Mouse (Mus musculus) inflammation-experienced regulatory T-cells, adult 6 months (primary cell): ENCODE results near the gene Flt3l. TPM values are rescaled to one million over a fixed set of nuclear protein-coding genes. Genes with fewer than 3 reads are reported as not detected.

ENCODE experiments used
- ATAC-seq: one replicate; pipeline ENCODE4 v1.8.0; 2017
- polyA plus RNA-seq, 3 experiments: library from polyadenylated mRNA; unstranded; fragments of 100-300 nt; shearing (Covaris generic); gene quantifications; one replicate each; pipeline ENCODE4 v1.2.1; 2017

Gene Flt3l
- polyA plus RNA-seq, 3 experiments from 2014 or later = 70.2 to 108 (median 97.6) TPM

- no peak for ATAC-seq
Measured at GRCm38 (mm10) chr7:45094121-45094520, 42.1 kb downstream of the Flt3l start.

GRCm38 (mm10) chr7:45093516-45093905, 42.7 kb downstream of the Flt3l start:
- no peak for ATAC-seq

DNA sequence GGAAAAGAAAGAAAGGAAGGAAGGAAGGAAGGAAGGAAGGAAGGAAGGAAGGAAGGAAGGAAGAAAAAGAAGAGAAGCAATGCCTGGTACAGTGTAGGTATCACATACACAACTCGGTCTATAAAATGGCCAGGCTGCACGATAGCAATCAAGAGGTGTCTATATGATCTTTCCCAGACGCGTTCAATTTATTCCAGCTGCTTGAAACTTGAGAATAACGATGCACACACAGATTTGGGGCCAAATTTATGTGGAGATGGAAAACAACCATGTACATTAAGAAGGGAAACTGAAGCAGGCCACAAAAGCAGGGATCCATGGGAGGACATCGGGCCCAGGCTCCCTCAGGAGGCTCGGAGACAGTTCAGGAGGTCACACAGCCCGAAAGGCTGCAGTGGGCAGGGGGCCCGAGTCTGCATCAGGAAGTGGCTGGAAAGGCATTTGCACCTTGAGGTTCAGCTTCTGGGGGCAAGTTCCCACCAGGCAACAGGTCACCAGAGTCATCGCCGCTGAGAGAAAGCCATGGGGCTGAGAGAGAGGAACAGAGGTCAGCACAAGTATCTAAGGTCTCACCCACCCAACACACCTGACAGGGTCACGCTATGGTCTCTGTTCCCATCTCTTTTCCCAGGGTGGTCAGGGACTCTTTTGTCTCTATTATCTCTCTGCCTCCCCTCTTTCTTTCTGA, 43.3 kb downstream of the Flt3l start:
- ATAC-seq = no peak

- no peak for ATAC-seq
Measured at GRCm38 (mm10) chr7:45092048-45092447, 44.2 kb downstream of the Flt3l start, which contains the start of gene Rcn3. Gene Rcn3, minus strand, starts transcription at chr7:45092221.

GRCm38 (mm10) chr7:45091001-45091990, 44.9 kb downstream of the Flt3l start:
- no peak for ATAC-seq

- ATAC-seq = no peak
Measured at GRCm38 (mm10) chr7:45090251-45090977, 45.8 kb downstream of the Flt3l start.

GRCm38 (mm10) chr7:45088597-45088996, 47.6 kb downstream of the Flt3l start:
- no peak for ATAC-seq

- ATAC-seq = no peak
Measured at GRCm38 (mm10) chr7:45086084-45086483, 50.1 kb downstream of the Flt3l start.

DNA sequence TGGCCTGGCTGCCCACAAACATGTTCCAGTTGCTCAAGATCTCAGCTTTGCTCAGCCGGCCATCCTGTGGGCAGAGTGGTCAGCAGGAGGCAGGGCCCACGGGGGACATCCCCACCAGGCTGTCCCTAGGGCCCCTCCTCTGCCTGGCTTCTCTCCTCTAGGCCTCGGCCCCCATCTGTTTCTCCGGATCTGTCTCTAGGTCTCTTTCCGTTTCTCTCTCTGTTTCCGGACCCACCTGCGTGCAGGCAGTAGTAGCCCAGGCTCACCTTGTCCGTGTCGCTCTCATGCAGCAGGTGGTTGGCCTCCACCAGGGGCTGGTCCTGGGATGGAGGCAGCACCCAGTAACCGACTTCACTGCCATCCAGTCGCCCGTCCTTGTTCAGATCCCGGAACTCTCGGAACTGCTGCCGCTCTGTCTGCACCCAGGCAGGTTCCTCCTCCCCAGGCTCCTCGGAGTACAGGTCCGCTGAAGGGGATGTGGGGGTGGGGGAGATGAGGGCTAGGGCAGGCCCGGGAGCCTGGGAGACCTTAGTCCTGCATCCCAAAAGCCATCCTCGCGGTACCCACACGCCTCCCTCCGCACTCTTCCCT, 52.8 kb downstream of the Flt3l start:
- ATAC-seq = peak; percentile 36

- peak; percentile 76 for ATAC-seq
Measured at GRCm38 (mm10) chr7:45082401-45083299, 53.6 kb downstream of the Flt3l start.

- no peak for ATAC-seq
Measured at GRCm38 (mm10) chr7:45081016-45081415, 55.2 kb downstream of the Flt3l start.

DNA sequence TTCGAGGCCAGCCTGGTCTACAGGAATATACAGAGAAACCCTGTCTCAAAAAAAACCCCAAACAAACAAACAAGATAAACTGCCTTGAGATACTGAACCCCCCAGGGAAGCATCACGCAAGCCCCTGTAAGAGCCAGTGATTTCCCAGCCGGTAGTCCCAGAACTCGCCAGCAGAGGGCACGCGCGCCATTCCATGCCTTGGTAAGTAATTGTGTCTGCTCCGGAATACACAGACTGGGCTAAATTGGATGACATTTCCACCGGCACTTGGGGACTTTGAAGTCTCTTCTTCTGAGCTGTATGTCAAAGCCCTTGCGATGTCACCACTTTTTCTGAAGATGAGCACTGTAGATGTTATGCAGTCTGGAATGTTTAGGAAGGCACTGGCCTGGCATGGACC, 56.4 kb downstream of the Flt3l start:
- ATAC-seq = peak; percentile 48

Other genes starting within 250 kb of the Flt3l start
- gene Med25, start 243.7 kb downstream of the Flt3l start, polyA plus RNA-seq = 10 to 100 TPM in 2 of 3 experiments, 1 to 10 TPM in 1; 7.1 to 14.1 (median 11.1) TPM
- 10 to 100 TPM in 2 of 3 experiments, 1 to 10 TPM in 1; 8.0 to 15.3 (median 11.0) TPM for gene Fuz, start 240.4 kb downstream of the Flt3l start, polyA plus RNA-seq
- 10 to 100 TPM in 1 of 3 experiments, 1 to 10 TPM in 2; 6.1 to 12.1 (median 7.1) TPM for gene Ap2a1, start 206.9 kb downstream of the Flt3l start, polyA plus RNA-seq
- gene Tsks, start 193.2 kb downstream of the Flt3l start, polyA plus RNA-seq = not detected
- 1 to 10 TPM in 2 of 3 experiments, under 1 TPM in 1; 0.23 to 1.9 (median 1.5) TPM for gene Cpt1c, start 161.6 kb downstream of the Flt3l start, polyA plus RNA-seq
- gene Prmt1, start 149.9 kb downstream of the Flt3l start, polyA plus RNA-seq = 10 to 100 TPM; 37.3 to 84.6 (median 70.6) TPM
- gene Irf3, start 138.8 kb downstream of the Flt3l start, polyA plus RNA-seq = 100 to 1,000 TPM in 2 of 3 experiments, 10 to 100 TPM in 1; 83.6 to 119 (median 115) TPM
- 10 to 100 TPM; 21.0 to 29.3 (median 26.6) TPM for gene Bcl2l12, start 137.7 kb downstream of the Flt3l start, polyA plus RNA-seq
- gene Scaf1, start 120.1 kb downstream of the Flt3l start, polyA plus RNA-seq = 1 to 10 TPM; 7.4 to 8.9 (median 8.7) TPM
- gene Rras, start 118.5 kb downstream of the Flt3l start, polyA plus RNA-seq = 1 to 10 TPM; 3.2 to 6.5 (median 5.1) TPM
- gene Prr12, start 83.6 kb downstream of the Flt3l start, polyA plus RNA-seq = 10 to 100 TPM in 1 of 3 experiments, 1 to 10 TPM in 2; 5.0 to 12.9 (median 9.8) TPM
- gene Nosip, start 74.0 kb downstream of the Flt3l start, polyA plus RNA-seq = 100 to 1,000 TPM; 129 to 164 (median 158) TPM
- 1 to 10 TPM; 2.0 to 2.3 (median 2.1) TPM for gene Prrg2, start 73.8 kb downstream of the Flt3l start, polyA plus RNA-seq
- 1 to 10 TPM; 1.7 to 6.5 (median 5.7) TPM for gene Rcn3, start 44.2 kb downstream of the Flt3l start, polyA plus RNA-seq
- gene Fcgrt, start 32.6 kb downstream of the Flt3l start, polyA plus RNA-seq = 1 to 10 TPM in 2 of 3 experiments, under 1 TPM in 1; 0.81 to 3.0 (median 1.8) TPM
- 1,000 to 10,000 TPM; 3,557 to 4,924 (median 4,468) TPM for gene Rps11, start 12.0 kb downstream of the Flt3l start, polyA plus RNA-seq
- gene Rpl13a, start 7.7 kb downstream of the Flt3l start, polyA plus RNA-seq = 1,000 to 10,000 TPM; 6,216 to 8,178 (median 7,568) TPM
- 1 to 10 TPM; 1.4 to 2.4 (median 1.6) TPM for gene Gm45713, start 201 bp downstream of the Flt3l start, polyA plus RNA-seq
- gene Pih1d1, start 17.9 kb upstream of the Flt3l start, polyA plus RNA-seq = 10 to 100 TPM; 42.9 to 50.6 (median 50.5) TPM
- 10 to 100 TPM; 15.2 to 32.1 (median 26.6) TPM for gene Aldh16a1, start 18.2 kb upstream of the Flt3l start, polyA plus RNA-seq
- under 1 TPM in 1 of 3 experiments, not detected in 2; 0.16 TPM for gene Slc17a7, start 27.5 kb upstream of the Flt3l start, polyA plus RNA-seq
- gene Gfy, start 43.1 kb upstream of the Flt3l start, polyA plus RNA-seq = not detected
- not detected for gene Pth2, start 44.6 kb upstream of the Flt3l start, polyA plus RNA-seq
- under 1 TPM in 1 of 3 experiments, not detected in 2; 0.24 TPM for gene Ccdc155, start 68.5 kb upstream of the Flt3l start, polyA plus RNA-seq
- gene Dkkl1, start 75.7 kb upstream of the Flt3l start, polyA plus RNA-seq = 10 to 100 TPM; 17.5 to 50.4 (median 28.3) TPM
- gene Tead2, start 79.3 kb upstream of the Flt3l start, polyA plus RNA-seq = 1 to 10 TPM; 2.0 to 4.2 (median 3.2) TPM
- gene Cd37, start 102.7 kb upstream of the Flt3l start, polyA plus RNA-seq = 100 to 1,000 TPM; 390 to 554 (median 476) TPM
- gene Slc6a16, start 104.7 kb upstream of the Flt3l start, polyA plus RNA-seq = not detected
- gene Slc6a21, start 141.1 kb upstream of the Flt3l start, polyA plus RNA-seq = under 1 TPM in 1 of 3 experiments, not detected in 2; 0.50 TPM
- gene Trpm4, start 197.3 kb upstream of the Flt3l start, polyA plus RNA-seq = 10 to 100 TPM; 17.2 to 21.7 (median 19.3) TPM
- not detected for gene Hrc, start 198.9 kb upstream of the Flt3l start, polyA plus RNA-seq
- under 1 TPM in 2 of 3 experiments, not detected in 1; 0.19 to 0.60 TPM for gene Ppfia3, start 230.6 kb upstream of the Flt3l start, polyA plus RNA-seq
- gene Lin7b, start 234.2 kb upstream of the Flt3l start, polyA plus RNA-seq = not detected